Mouse (Mus musculus): ENCODE data around the gene Smox.

DNA sequence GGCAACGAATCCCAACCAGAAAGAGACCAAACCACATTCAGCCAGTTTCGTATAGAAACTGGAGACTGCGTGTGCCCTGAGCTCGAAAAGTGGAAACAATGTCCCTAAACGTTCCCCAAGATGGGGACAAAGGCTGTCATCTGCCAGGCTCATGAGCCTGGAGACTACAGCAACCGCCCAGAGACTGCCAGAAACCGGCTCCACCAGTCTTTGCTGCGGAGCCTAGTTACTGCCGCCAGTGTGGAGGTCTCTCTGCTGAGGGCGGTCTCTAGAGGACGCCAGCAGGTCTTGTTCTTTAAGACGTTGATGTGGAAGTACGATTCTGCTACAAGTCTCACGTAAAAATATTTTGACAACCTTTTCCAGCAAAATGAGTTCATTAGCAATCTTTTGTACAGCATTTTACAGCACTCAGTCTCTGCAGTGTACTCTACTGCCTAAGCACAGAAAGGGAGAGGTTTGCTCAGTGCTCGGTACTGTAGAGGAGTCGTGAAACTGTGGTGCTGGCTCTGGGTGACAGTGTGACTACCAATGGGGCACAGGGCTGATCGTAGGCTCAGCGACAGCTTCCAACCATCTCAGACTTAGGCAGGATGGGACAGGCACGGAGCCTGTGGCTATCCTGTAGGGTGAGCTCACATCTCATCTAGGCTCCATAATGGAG lies 55.6 kb downstream of the Smox start:
- TF ChIP-seq CTCF (IDR thresholded peaks at IDR 0.05; ENCODE audit: borderline replicate concordance, extremely low read depth, insufficient read depth, insufficient read length) (no peak), POLR2A (IDR thresholded peaks at IDR 0.05; ENCODE audit: borderline replicate concordance, extremely low read depth, insufficient read depth, insufficient read length, poor library complexity, severe bottlenecking) (no peak)

All from brain, embryonic 14.5 days (tissue).